Mouse (Mus musculus): ENCODE data around the gene Hsd11b1. TPM values are rescaled to one million over a fixed set of nuclear protein-coding genes. Genes with fewer than 3 reads are reported as not detected.
A peak's percentile ranks its signal among the peaks of the same experiment; 100 is the strongest.
"Not testable (repeated sequence)": the region's sequence is repeated elsewhere in the genome, so short reads cannot be mapped to it uniquely, and the experiment has no call there.

Gene Hsd11b1
- polyA plus RNA-seq, 1 experiment from 2014 or later, result 0.91 TPM

- H3K9ac ChIP-seq (ENCODE audit: low read depth, low read length), result no peak overlapping the region
- H3K4me3 ChIP-seq (ENCODE audit: low read length), result no peak overlapping the region
- no peaks in the 10 kb centered on the region for H3K27me3 ChIP-seq (replicated peaks; ENCODE audit: control insufficient read depth, insufficient read depth, low read length)
- no peak overlapping the region for H3K4me2 ChIP-seq (ENCODE audit: low read depth, low read length)
- ATAC-seq, result no peak
- no peaks in the 10 kb centered on the region for H3K9me3 ChIP-seq (ENCODE audit: control insufficient read depth, low read length)
- H3K4me1 ChIP-seq (ENCODE audit: control insufficient read depth, insufficient read depth, low read length), result no peaks in the 10 kb centered on the region
- 57% methylated on average over 2 of the region's 2 CpGs for WGBS
- no peaks in the 10 kb centered on the region for H3K36me3 ChIP-seq (ENCODE audit: control insufficient read depth, insufficient read depth, low read length)
- H3K27ac ChIP-seq (ENCODE audit: low read length), result no peak overlapping the region
Observed at GRCm38 (mm10) chr1:193287578-193287977, 23.7 kb upstream of the Hsd11b1 start.

- H3K9me3 ChIP-seq (ENCODE audit: control insufficient read depth, low read length); H3K4me3 ChIP-seq (ENCODE audit: low read length); H3K27me3 ChIP-seq (replicated peaks; ENCODE audit: control insufficient read depth, insufficient read depth, low read length); H3K36me3 ChIP-seq (ENCODE audit: control insufficient read depth, insufficient read depth, low read length); H3K4me1 ChIP-seq (ENCODE audit: control insufficient read depth, insufficient read depth, low read length); H3K9ac ChIP-seq (ENCODE audit: low read depth, low read length); H3K27ac ChIP-seq (ENCODE audit: low read length); H3K4me2 ChIP-seq (ENCODE audit: low read depth, low read length); ATAC-seq: not testable (repeated sequence)
- 80% methylated on average over 3 of the region's 3 CpGs for WGBS
Observed at GRCm38 (mm10) chr1:193285766-193286325, 22.0 kb upstream of the Hsd11b1 start.

- Histone ChIP-seq H3K9me3 (ENCODE audit: control insufficient read depth, low read length) (no peaks in the 10 kb centered on the region), H3K9ac (ENCODE audit: low read depth, low read length) (no peak overlapping the region), H3K36me3 (ENCODE audit: control insufficient read depth, insufficient read depth, low read length) (no peaks in the 10 kb centered on the region), H3K27me3 (replicated peaks; ENCODE audit: control insufficient read depth, insufficient read depth, low read length) (no peaks in the 10 kb centered on the region), H3K27ac (ENCODE audit: low read length) (no peak overlapping the region), H3K4me2 (ENCODE audit: low read depth, low read length) (no peak overlapping the region), H3K4me3 (ENCODE audit: low read length) (no peak overlapping the region), H3K4me1 (ENCODE audit: control insufficient read depth, insufficient read depth, low read length) (no peaks in the 10 kb centered on the region)
- ATAC-seq, result peak; percentile 62; the same call in 1 of the 2 replicates
- WGBS, result 65% methylated on average over 7 of the region's 7 CpGs
Observed at GRCm38 (mm10) chr1:193284228-193284779, 20.4 kb upstream of the Hsd11b1 start.

GRCm38 (mm10) chr1:193281344-193281743 lies 17.5 kb upstream of the Hsd11b1 start:
- no peak overlapping the region for H3K9ac ChIP-seq (ENCODE audit: low read depth, low read length)
- H3K36me3 ChIP-seq (ENCODE audit: control insufficient read depth, insufficient read depth, low read length), result no peaks in the 10 kb centered on the region
- no peaks in the 10 kb centered on the region for H3K27me3 ChIP-seq (replicated peaks; ENCODE audit: control insufficient read depth, insufficient read depth, low read length)
- no peak overlapping the region for H3K4me3 ChIP-seq (ENCODE audit: low read length)
- H3K27ac ChIP-seq (ENCODE audit: low read length), result no peak overlapping the region
- WGBS, result 75% methylated on average over 2 of the region's 2 CpGs
- no peak overlapping the region for H3K4me2 ChIP-seq (ENCODE audit: low read depth, low read length)
- no peak for ATAC-seq
- H3K4me1 ChIP-seq (ENCODE audit: control insufficient read depth, insufficient read depth, low read length), result no peaks in the 10 kb centered on the region
- H3K9me3 ChIP-seq (ENCODE audit: control insufficient read depth, low read length), result no peaks in the 10 kb centered on the region

GRCm38 (mm10) chr1:193279492-193279891 lies 15.6 kb upstream of the Hsd11b1 start:
- no peak overlapping the region for H3K4me3 ChIP-seq (ENCODE audit: low read length)
- H3K9ac ChIP-seq (ENCODE audit: low read depth, low read length), result no peak overlapping the region
- H3K36me3 ChIP-seq (ENCODE audit: control insufficient read depth, insufficient read depth, low read length), result no peaks in the 10 kb centered on the region
- no peak overlapping the region for H3K4me2 ChIP-seq (ENCODE audit: low read depth, low read length)
- H3K27me3 ChIP-seq (replicated peaks; ENCODE audit: control insufficient read depth, insufficient read depth, low read length), result no peaks in the 10 kb centered on the region
- H3K27ac ChIP-seq (ENCODE audit: low read length), result no peak overlapping the region
- no peaks in the 10 kb centered on the region for H3K4me1 ChIP-seq (ENCODE audit: control insufficient read depth, insufficient read depth, low read length)
- WGBS, result 78% methylated on average over 4 of the region's 4 CpGs
- no peak for ATAC-seq
- H3K9me3 ChIP-seq (ENCODE audit: control insufficient read depth, low read length), result no peaks in the 10 kb centered on the region

GRCm38 (mm10) chr1:193278414-193279045 lies 14.7 kb upstream of the Hsd11b1 start:
- no peaks in the 10 kb centered on the region for H3K9me3 ChIP-seq (ENCODE audit: control insufficient read depth, low read length)
- H3K36me3 ChIP-seq (ENCODE audit: control insufficient read depth, insufficient read depth, low read length), result no peaks in the 10 kb centered on the region
- WGBS, result 58% methylated on average over 6 of the region's 6 CpGs

GRCm38 (mm10) chr1:193274407-193275071 lies 10.7 kb upstream of the Hsd11b1 start:
- 79% methylated on average over 8 of the region's 8 CpGs for WGBS

More at GRCm38 (mm10) chr1:193278414-193279045, 14.7 kb upstream of the Hsd11b1 start:
- no peak for ATAC-seq
- Histone ChIP-seq H3K27ac (ENCODE audit: low read length) (no peak overlapping the region), H3K4me3 (ENCODE audit: low read length) (no peak overlapping the region), H3K4me2 (ENCODE audit: low read depth, low read length) (no peak overlapping the region), H3K4me1 (ENCODE audit: control insufficient read depth, insufficient read depth, low read length) (0 out of 2 replicates have a peak, but pooled peaks cover under 1% of the 10 kb centered on the region), H3K9ac (ENCODE audit: low read depth, low read length) (no peak overlapping the region), H3K27me3 (replicated peaks; ENCODE audit: control insufficient read depth, insufficient read depth, low read length) (no peaks in the 10 kb centered on the region)

GRCm38 (mm10) chr1:193272916-193273601 lies 9.2 kb upstream of the Hsd11b1 start, which contains the start of gene G0s2:
Gene G0s2 (minus strand): TSS chr1:193273217.
- peak within 1 kb of the TSS; percentile 72 for H3K9ac ChIP-seq (ENCODE audit: low read depth, low read length)
- WGBS, result under 1% methylated on average over 20 of the region's 23 CpGs
- H3K27me3 ChIP-seq (replicated peaks; ENCODE audit: control insufficient read depth, insufficient read depth, low read length), result no peaks in the 10 kb centered on the region
- peak; percentile 91 for ATAC-seq
- peak within 1 kb of the TSS; percentile 48 for H3K4me3 ChIP-seq (ENCODE audit: low read length)
- peak within 1 kb of the TSS; percentile 77 for H3K27ac ChIP-seq (ENCODE audit: low read length)
- H3K4me1 ChIP-seq (ENCODE audit: control insufficient read depth, insufficient read depth, low read length), result peaks cover 11% of the 10 kb centered on the region; the same call in 1 of the 2 replicates
- no peaks in the 10 kb centered on the region for H3K36me3 ChIP-seq (ENCODE audit: control insufficient read depth, insufficient read depth, low read length)
- H3K4me2 ChIP-seq (ENCODE audit: low read depth, low read length), result peak within 1 kb of the TSS; percentile 77
- H3K9me3 ChIP-seq (ENCODE audit: control insufficient read depth, low read length), result no peaks in the 10 kb centered on the region

More at GRCm38 (mm10) chr1:193274407-193275071, 10.7 kb upstream of the Hsd11b1 start:
- ATAC-seq, result 0 out of 2 replicates have a peak, but pooled peaks have one; percentile 16
- Histone ChIP-seq H3K4me1 (ENCODE audit: control insufficient read depth, insufficient read depth, low read length) (peaks cover 11% of the 10 kb centered on the region; the same call in 1 of the 2 replicates), H3K4me3 (ENCODE audit: low read length) (no peak overlapping the region), H3K9me3 (ENCODE audit: control insufficient read depth, low read length) (no peaks in the 10 kb centered on the region), H3K4me2 (ENCODE audit: low read depth, low read length) (no peak overlapping the region), H3K9ac (ENCODE audit: low read depth, low read length) (no peak overlapping the region), H3K27ac (ENCODE audit: low read length) (no peak overlapping the region), H3K36me3 (ENCODE audit: control insufficient read depth, insufficient read depth, low read length) (no peaks in the 10 kb centered on the region), H3K27me3 (replicated peaks; ENCODE audit: control insufficient read depth, insufficient read depth, low read length) (no peaks in the 10 kb centered on the region)
